Comparison of ENCODE assay signal across 10 mouse cellular contexts in genomic region chr4:149711955-149712354, GRCm38 (mm10). TPM values are rescaled to one million over a fixed set of nuclear protein-coding genes. Genes with fewer than 3 reads are reported as not detected.
DNase-seq lines count a peak whose midpoint lies in the region; ATAC-seq and TF ChIP-seq lines count a peak whose summit lies in the region.
"Had no signal": no experiment of that assay in that cellular context is flagged by ENCODE, and none has a peak within 500 bp of the region (broad histone marks: within the 10 kb centered on the region; RNA-seq: fewer than 3 reads in every experiment).

No protein-coding gene starts in this region.

- ATAC-seq in forebrain, embryonic 14.5 days = no peak
- no peak for ATAC-seq in forebrain, embryonic 16.5 days
- peak; percentile 28; the same call in 1 of the 2 replicates for ATAC-seq in heart, postnatal 0 days (ENCODE audit: insufficient read depth, low read depth)
- 0 out of 2 replicates have a peak, but pooled peaks have one; percentile 28 for ATAC-seq in lung, embryonic 15.5 days (ENCODE audit: borderline replicate concordance, extremely low read depth, low FRiP score, low TSS enrichment)

- peaks cover 22% of the 10 kb centered on the region for H3K36me3 ChIP-seq in forebrain, embryonic 14.5 days (ENCODE audit: control insufficient read depth, insufficient read depth, low read length)
- H3K36me3 ChIP-seq in forebrain, embryonic 16.5 days (ENCODE audit: control insufficient read depth, insufficient read depth) = peaks cover 18% of the 10 kb centered on the region
- peaks cover 22% of the 10 kb centered on the region for H3K36me3 ChIP-seq in heart, postnatal 0 days (replicated peaks; ENCODE audit: control insufficient read depth, insufficient read depth, low read length)
- peaks cover 20% of the 10 kb centered on the region for H3K36me3 ChIP-seq in lung, embryonic 15.5 days
- peaks cover 6% of the 10 kb centered on the region; the same call in 1 of the 2 replicates for H3K36me3 ChIP-seq in small intestine, adult 2 months (ENCODE audit: control insufficient read depth, insufficient read depth, low read length)

- peak; percentile 68 for TF ChIP-seq CTCF in heart, postnatal 0 days (IDR thresholded peaks at IDR 0.05; ENCODE audit: low read depth)
- TF ChIP-seq CTCF in small intestine, adult 2 months (IDR thresholded peaks at IDR 0.05; ENCODE audit: extremely low read depth, insufficient read length, insufficient replicate concordance, low read depth, low read length) = peak; percentile 79; the same call in 1 of the 2 replicates

- peak; percentile 40 for DNase-seq in forebrain, embryonic 14.5 days (ENCODE audit: low spot score)
- DNase-seq in right cerebral cortex, postnatal 10 days (ENCODE audit: low spot score in 2 of 2) = peak; percentile 31 to 36
- no peak for DNase-seq in right cerebral cortex, postnatal 14 days
- DNase-seq in heart, postnatal 0 days (ENCODE audit: low spot score) = no peak
- DNase-seq in spleen, postnatal 4 days (ENCODE audit: low spot score in 2 of 2) = no peak

- H3K4me3 ChIP-seq in forebrain, embryonic 14.5 days (ENCODE audit: low read depth, low read length) = no peak overlapping the region
- H3K4me3 ChIP-seq in forebrain, embryonic 16.5 days (replicated peaks; ENCODE audit: low read length) = no peak overlapping the region
- H3K4me3 ChIP-seq in heart, postnatal 0 days (ENCODE audit: low read depth, low read length) = no peak overlapping the region
- no peak overlapping the region for H3K4me3 ChIP-seq in lung, embryonic 15.5 days
- H3K4me3 ChIP-seq in small intestine, adult 2 months (ENCODE audit: low read depth, low read length) = no peak overlapping the region
- H3K4me3 ChIP-seq: embryonic facial prominence, embryonic 15.5 days had no signal

- no peak overlapping the region for H3K9ac ChIP-seq in forebrain, embryonic 14.5 days (ENCODE audit: low read length)
- H3K9ac ChIP-seq in forebrain, embryonic 16.5 days (replicated peaks; ENCODE audit: low read depth, low read length) = no peak overlapping the region
- H3K9ac ChIP-seq in heart, postnatal 0 days (replicated peaks; ENCODE audit: low read depth, low read length) = no peak overlapping the region
- H3K9ac ChIP-seq in lung, embryonic 15.5 days = no peak overlapping the region
- H3K9ac ChIP-seq: embryonic facial prominence, embryonic 15.5 days had no signal

- 19% methylated on average over 7 of the region's 7 CpGs for WGBS in forebrain, embryonic 14.5 days
- WGBS in forebrain, embryonic 16.5 days = 21% methylated on average over 7 of the region's 7 CpGs
- 31% methylated on average over 7 of the region's 7 CpGs for WGBS in heart, postnatal 0 days
- 26% methylated on average over 7 of the region's 7 CpGs for WGBS in lung, embryonic 15.5 days
- WGBS in small intestine, adult 2 months = 30% methylated on average over 7 of the region's 7 CpGs

- H3K4me2 ChIP-seq in forebrain, embryonic 14.5 days (ENCODE audit: low read length) = no peak overlapping the region
- no peak overlapping the region for H3K4me2 ChIP-seq in forebrain, embryonic 16.5 days (ENCODE audit: low read length)
- H3K4me2 ChIP-seq in heart, postnatal 0 days (ENCODE audit: low read depth, low read length) = no peak overlapping the region
- H3K4me2 ChIP-seq in lung, embryonic 15.5 days = no peak overlapping the region
- H3K4me2 ChIP-seq: embryonic facial prominence, embryonic 15.5 days had no signal

- no peaks in the 10 kb centered on the region for H3K4me1 ChIP-seq in forebrain, embryonic 14.5 days (ENCODE audit: control insufficient read depth, insufficient read depth, low read length)
- H3K4me1 ChIP-seq in forebrain, embryonic 16.5 days (replicated peaks; ENCODE audit: control insufficient read depth, insufficient read depth, low read length) = no peaks in the 10 kb centered on the region
- H3K4me1 ChIP-seq in heart, postnatal 0 days (ENCODE audit: control insufficient read depth, insufficient read depth) = no peaks in the 10 kb centered on the region
- H3K4me1 ChIP-seq in lung, embryonic 15.5 days = no peaks in the 10 kb centered on the region
- H3K4me1 ChIP-seq in small intestine, adult 2 months (ENCODE audit: control insufficient read depth, insufficient read depth, insufficient read length, low read length) = no peaks in the 10 kb centered on the region

- H3K27me3 ChIP-seq in forebrain, embryonic 14.5 days (replicated peaks; ENCODE audit: control insufficient read depth, insufficient read depth, low read length) = no peaks in the 10 kb centered on the region
- no peaks in the 10 kb centered on the region for H3K27me3 ChIP-seq in forebrain, embryonic 16.5 days (replicated peaks; ENCODE audit: control insufficient read depth, insufficient read depth, low read length)
- H3K27me3 ChIP-seq in heart, postnatal 0 days (ENCODE audit: control insufficient read depth, insufficient read depth, low read length) = no peaks in the 10 kb centered on the region
- H3K27me3 ChIP-seq in lung, embryonic 15.5 days = no peaks in the 10 kb centered on the region
- H3K27me3 ChIP-seq in small intestine, adult 2 months (ENCODE audit: control insufficient read depth, insufficient read depth, low read length) = no peaks in the 10 kb centered on the region
- H3K27me3 ChIP-seq: embryonic facial prominence, embryonic 15.5 days had no signal

- H3K9me3 ChIP-seq in forebrain, embryonic 14.5 days (replicated peaks; ENCODE audit: control insufficient read depth, low read length) = no peaks in the 10 kb centered on the region
- H3K9me3 ChIP-seq in forebrain, embryonic 16.5 days (ENCODE audit: control insufficient read depth, low read length) = no peaks in the 10 kb centered on the region
- H3K9me3 ChIP-seq in heart, postnatal 0 days (replicated peaks; ENCODE audit: control insufficient read depth, low read length) = no peaks in the 10 kb centered on the region
- H3K9me3 ChIP-seq in lung, embryonic 15.5 days = no peaks in the 10 kb centered on the region
- H3K9me3 ChIP-seq: embryonic facial prominence, embryonic 15.5 days had no signal

- no peak for TF ChIP-seq EP300 in heart, postnatal 0 days (IDR thresholded peaks at IDR 0.05; ENCODE audit: low read depth)

- TF ChIP-seq POLR2A in small intestine, adult 2 months (IDR thresholded peaks at IDR 0.05; ENCODE audit: low read depth, low read length) = no peak

- H3K27ac ChIP-seq in forebrain, embryonic 14.5 days (ENCODE audit: low read depth, low read length) = no peak overlapping the region
- H3K27ac ChIP-seq in forebrain, embryonic 16.5 days (ENCODE audit: low read length) = no peak overlapping the region
- no peak overlapping the region for H3K27ac ChIP-seq in heart, postnatal 0 days (ENCODE audit: low read depth)
- no peak overlapping the region for H3K27ac ChIP-seq in lung, embryonic 15.5 days
- H3K27ac ChIP-seq in small intestine, adult 2 months (ENCODE audit: insufficient read depth, low read depth, low read length) = no peak overlapping the region
- H3K27ac ChIP-seq: embryonic facial prominence, embryonic 15.5 days; macrophage had no signal

RNA-seq across cellular contexts. Expression of gene Pik3cd, which starts 9.6 kb away (rescaled TPM):
- 8.9 and 12.9 TPM in 2 replicates for polyA plus RNA-seq in forebrain, embryonic 14.5 days (2014; fragmentation: Nextera tagmentation; extraction: Ambion mirVana)
- polyA plus RNA-seq in forebrain, embryonic 16.5 days (2015; fragmentation: Nextera tagmentation; extraction: Ambion mirVana) = 19.5 and 21.0 TPM in 2 replicates
- total RNA-seq in heart, postnatal 0 days (2014; rRNA removed; ENCODE audit: low replicate concordance) = 2.3 and 14.8 TPM in 2 replicates
- 1.3 and 1.4 TPM in 2 replicates for polyA plus RNA-seq in heart, postnatal 0 days (2015; fragmentation: Nextera tagmentation; extraction: Ambion mirVana)
- 4.5 and 7.8 TPM in 2 replicates for polyA plus RNA-seq in lung, embryonic 15.5 days (2015; fragmentation: Nextera tagmentation; extraction: Ambion mirVana)
- polyA plus RNA-seq in small intestine, adult 2 months (2012; rRNA removed) = 7.0 and 11.7 TPM in 2 replicates

RNA-seq across cellular contexts. Expression of gene Tmem201, which starts 25.9 kb away (rescaled TPM):
- polyA plus RNA-seq in forebrain, embryonic 14.5 days (2014; fragmentation: Nextera tagmentation; extraction: Ambion mirVana) = 20.4 and 24.9 TPM in 2 replicates
- 37.3 and 43.5 TPM in 2 replicates for polyA plus RNA-seq in forebrain, embryonic 16.5 days (2015; fragmentation: Nextera tagmentation; extraction: Ambion mirVana)
- total RNA-seq in heart, postnatal 0 days (2014; rRNA removed; ENCODE audit: low replicate concordance) = 64.7 and 80.0 TPM in 2 replicates
- 38.8 and 43.0 TPM in 2 replicates for polyA plus RNA-seq in heart, postnatal 0 days (2015; fragmentation: Nextera tagmentation; extraction: Ambion mirVana)
- 31.6 TPM in 2 replicates for polyA plus RNA-seq in lung, embryonic 15.5 days (2015; fragmentation: Nextera tagmentation; extraction: Ambion mirVana)
- 14.5 and 19.7 TPM in 2 replicates for polyA plus RNA-seq in small intestine, adult 2 months (2012; rRNA removed)

Comparison
In these comparisons a context has a peak if more than half of its experiments do, and no peak if none do; other contexts are left out.
1. DNase-seq: peak in forebrain, embryonic 14.5 days (single experiment) and right cerebral cortex, postnatal 10 days (2 of 2); none in right cerebral cortex, postnatal 14 days (single experiment), heart, postnatal 0 days (single experiment) and spleen, postnatal 4 days (0 of 2).
2. ATAC-seq: peak in heart, postnatal 0 days (single experiment) and lung, embryonic 15.5 days (single experiment); none in forebrain, embryonic 14.5 days (single experiment) and forebrain, embryonic 16.5 days (single experiment).